Mouse (Mus musculus) cerebellum, postnatal 4 days (tissue): ENCODE results near the gene Samd13.

Source experiments
- DNase-seq, 2 experiments: peaks; one replicate each; pipeline ENCODE4 v3.0.0; 2022; ENCODE audit warnings: low spot score in 2 of 2, mixed read lengths in 1 of 2

Samd13 gene

GRCm38 (mm10) chr3:146616533-146617283 lies 68.7 kb downstream of the Samd13 start:
- no peak for DNase-seq

GRCm38 (mm10) chr3:146615496-146615895 lies 69.9 kb downstream of the Samd13 start, which contains the start of gene Dnase2b:
TSS of gene Dnase2b (minus strand) at chr3:146615596.
- DNase-seq = no peak

- DNase-seq = no peak
Observed at GRCm38 (mm10) chr3:146611821-146612220, 73.6 kb downstream of the Samd13 start.

- no peak for DNase-seq
Observed at GRCm38 (mm10) chr3:146611261-146611660, 74.1 kb downstream of the Samd13 start.

- DNase-seq = no peak
Observed at GRCm38 (mm10) chr3:146610322-146610721, 75.1 kb downstream of the Samd13 start.

- no peak for DNase-seq
Observed at GRCm38 (mm10) chr3:146607368-146607767, 78.0 kb downstream of the Samd13 start.

GRCm38 (mm10) chr3:146604647-146605046 lies 80.7 kb downstream of the Samd13 start:
- no peak for DNase-seq

- DNase-seq = no peak
Observed at GRCm38 (mm10) chr3:146602531-146602930, 82.9 kb downstream of the Samd13 start.

GRCm38 (mm10) chr3:146601205-146601604 lies 84.2 kb downstream of the Samd13 start:
- no peak for DNase-seq

- no peak for DNase-seq
Observed at GRCm38 (mm10) chr3:146599198-146599900, 86.0 kb downstream of the Samd13 start.

GRCm38 (mm10) chr3:146598411-146598810 lies 87.0 kb downstream of the Samd13 start:
- DNase-seq = no peak

- DNase-seq = no peak
Observed at GRCm38 (mm10) chr3:146596864-146597263, 88.5 kb downstream of the Samd13 start.

- no peak for DNase-seq
Observed at GRCm38 (mm10) chr3:146596387-146596786, 89.0 kb downstream of the Samd13 start.

- no peak for DNase-seq
Observed at GRCm38 (mm10) chr3:146595440-146595839, 90.0 kb downstream of the Samd13 start.
